In the genomic region with DNA sequence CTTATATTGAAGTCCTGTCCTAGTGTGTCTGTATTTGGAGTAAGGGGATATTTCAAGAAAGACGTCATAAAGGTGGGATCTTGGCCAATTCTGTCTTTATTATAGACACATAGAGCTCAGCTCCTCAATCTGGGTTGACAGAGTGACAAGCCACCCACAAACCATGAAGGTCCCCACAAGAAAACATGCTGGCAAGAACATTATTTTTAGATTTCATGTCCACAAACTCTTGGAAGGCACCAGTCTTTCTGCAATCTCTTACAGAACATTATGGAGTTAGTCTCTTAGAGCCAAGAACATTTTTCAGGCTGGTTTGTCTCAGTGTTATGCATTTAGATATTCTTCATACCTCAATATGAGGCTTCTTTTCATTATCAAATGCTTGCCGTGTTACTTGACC, we compare ENCODE assay signal across 18 mouse cellular contexts.
"Had no signal": no experiment of that assay in that cellular context is flagged by ENCODE, and none has a peak within 500 bp of the region (broad histone marks: within the 10 kb centered on the region; RNA-seq: fewer than 3 reads in every experiment).

No protein-coding gene starts in this region.

- DNase-seq: heart, postnatal 10 days; heart, postnatal 14 days; heart, postnatal 36 days; heart, postnatal 4 days; kidney, adult 2 months; kidney, postnatal 10 days; kidney, postnatal 14 days; kidney, postnatal 25 days; kidney, postnatal 36 days; kidney, postnatal 4 days; layer of hippocampus, adult 9-11 months; layer of hippocampus, postnatal 36 days had no signal

- ATAC-seq: hindbrain, embryonic 16.5 days; hindbrain, postnatal 0 days; inflammation-experienced regulatory T-cells, adult 6 months; intestine, embryonic 15.5 days; intestine, embryonic 16.5 days; intestine, postnatal 0 days had no signal
